Mouse (Mus musculus) adrenal gland, adult (tissue): ENCODE measurements at regions not wholly inside any gene's neighbourhood (a gene's known extent, or its start where the extent isn't known, plus 50 kb on each side); places are given as distances from the start of the nearest gene placed in this dataset.

Experiments
- DNase-seq, 2 experiments: peaks; one replicate each; pipeline ENCODE4 v3.0.0; 2022 to 2023; ENCODE audit warnings: low spot score in 1 of 2; ENCODE audit not compliant: inconsistent age in 2 of 2

DNA sequence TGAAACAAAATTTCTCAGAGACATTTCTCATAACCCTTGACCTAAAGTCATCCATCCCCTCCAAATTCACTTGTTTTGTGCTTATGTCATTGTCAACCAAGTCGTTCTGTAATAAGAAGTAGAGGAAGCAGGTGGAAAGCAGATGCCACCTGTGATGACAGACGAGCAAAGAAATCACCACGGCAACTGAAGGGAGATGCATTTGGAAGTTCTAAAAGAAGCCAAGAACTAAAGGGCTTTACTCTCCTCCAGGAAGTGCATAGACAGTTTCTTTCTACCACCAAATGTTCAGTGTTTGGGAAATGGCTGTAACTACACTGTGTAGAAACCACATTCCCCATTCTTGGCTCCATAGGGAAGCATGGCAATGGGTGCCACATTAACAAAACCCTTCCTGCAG lies 317.4 kb downstream of the Gm10184 start:
- DNase-seq: no peak

DNA sequence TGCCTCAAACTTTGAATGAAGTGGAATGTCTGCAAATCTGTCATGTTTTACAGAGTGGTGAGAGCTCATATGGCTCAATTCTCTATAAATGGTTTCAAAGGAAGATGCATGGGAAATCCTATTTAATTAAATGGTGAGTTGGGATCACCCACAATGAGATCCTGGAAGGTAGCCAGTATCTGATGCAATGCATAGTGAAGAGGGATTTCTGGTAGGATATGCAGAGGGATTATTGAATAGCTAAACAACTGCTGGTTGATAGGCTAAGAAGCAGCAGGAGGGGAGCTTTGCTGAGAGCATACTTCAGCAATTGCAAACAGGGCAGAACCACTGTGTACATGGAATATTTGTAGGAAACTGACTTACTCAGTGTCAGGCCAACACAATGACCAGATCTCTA lies 350.7 kb downstream of the Gm10184 start:
- no peak for DNase-seq

DNA sequence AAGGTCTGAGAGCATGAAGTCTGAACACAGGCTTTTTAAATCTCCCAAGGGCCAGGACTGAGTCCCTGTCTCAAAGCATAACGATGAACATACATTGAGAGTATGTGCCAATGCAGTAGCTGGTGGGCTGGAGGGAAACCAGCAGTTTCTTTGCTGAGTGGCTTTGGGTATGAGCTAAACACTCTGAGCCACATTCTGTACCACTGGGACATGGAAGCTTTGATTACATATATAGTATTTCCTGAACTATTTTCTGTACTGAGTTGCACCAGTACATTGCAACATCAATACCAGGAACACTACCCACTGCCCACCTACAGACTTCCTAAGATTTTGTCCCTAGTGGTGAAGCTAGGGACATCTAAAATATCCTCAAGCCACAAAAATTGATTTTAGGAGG lies 354.3 kb upstream of the Fshr start:
- DNase-seq: no peak

DNA sequence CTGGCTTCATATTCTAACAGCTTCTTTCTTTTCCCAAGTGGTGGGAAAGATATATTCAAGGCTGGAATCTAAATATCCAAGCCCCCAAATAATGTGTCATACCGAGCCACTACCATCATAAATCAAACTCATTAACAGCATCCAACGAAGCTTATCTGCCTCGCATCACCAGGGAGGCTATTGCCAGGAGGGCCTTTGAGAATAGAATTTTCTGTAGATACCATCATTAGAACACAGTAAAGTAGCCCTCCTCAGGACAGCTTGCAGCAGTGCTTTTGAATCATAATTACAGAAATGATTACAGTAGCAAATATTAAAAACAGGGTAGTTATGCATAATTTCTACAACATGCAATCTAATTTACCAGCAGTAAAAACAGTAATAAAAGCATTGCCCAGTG lies 353.1 kb upstream of the Fshr start:
- DNase-seq: no peak

DNA sequence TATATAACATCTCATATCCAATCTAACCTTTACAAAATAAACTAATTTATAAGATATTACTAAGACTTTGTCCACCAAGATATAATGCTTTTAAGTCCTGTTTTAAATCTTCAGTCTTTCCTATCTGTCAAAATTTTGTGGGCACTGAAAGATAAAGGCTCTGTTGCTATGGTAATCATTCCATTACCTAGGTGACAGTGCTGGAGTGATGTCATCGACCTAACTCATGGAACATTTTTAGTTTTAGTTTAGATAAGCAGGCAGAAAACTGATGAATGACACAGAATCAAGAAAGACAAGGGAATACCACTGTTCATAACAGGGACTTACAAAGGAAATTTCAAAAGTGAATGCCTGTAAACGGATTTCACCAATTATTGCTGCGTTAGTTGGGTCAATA lies 350.3 kb upstream of the Fshr start:
- peak in 1 of 2 experiments; percentile 29 for DNase-seq

DNA sequence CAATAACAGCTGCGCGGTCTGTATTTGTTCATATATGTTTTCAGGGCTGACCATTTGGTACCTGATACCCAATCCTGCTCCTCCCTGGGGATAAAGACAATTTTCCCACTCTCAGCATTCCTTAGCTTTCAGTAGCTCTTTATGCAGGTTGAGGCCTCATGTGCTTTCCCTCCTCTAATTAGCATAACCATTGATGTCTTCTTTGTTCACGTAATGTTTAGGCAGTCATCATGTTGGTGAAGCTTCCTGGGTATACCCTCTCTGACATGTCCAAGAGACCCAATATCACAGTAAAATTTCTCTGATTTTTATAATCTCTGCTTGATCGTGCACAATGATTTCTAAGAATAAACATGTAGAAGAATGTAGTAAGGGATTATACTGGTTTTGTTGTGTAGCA lies 321.4 kb upstream of the Fshr start:
- no peak for DNase-seq

DNA sequence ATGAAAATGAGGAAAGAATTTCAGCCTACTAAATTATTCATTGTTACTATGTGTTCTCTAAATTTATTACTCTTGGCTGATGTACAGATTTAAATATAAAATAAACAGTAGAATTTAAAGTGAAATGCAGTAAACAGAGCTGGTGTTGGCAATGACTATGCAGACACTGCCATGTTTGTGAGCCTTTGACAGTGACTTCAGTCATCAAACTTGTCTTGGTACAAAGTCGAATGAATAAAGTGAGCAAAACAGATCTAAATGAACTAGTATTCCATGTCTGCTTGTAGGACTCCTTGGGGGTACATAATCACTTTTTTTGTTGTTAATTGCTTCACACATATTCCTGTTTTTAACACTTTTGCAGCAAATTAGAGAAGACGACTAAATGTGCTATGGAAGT lies 318.9 kb upstream of the Fshr start:
- no peak for DNase-seq

DNA sequence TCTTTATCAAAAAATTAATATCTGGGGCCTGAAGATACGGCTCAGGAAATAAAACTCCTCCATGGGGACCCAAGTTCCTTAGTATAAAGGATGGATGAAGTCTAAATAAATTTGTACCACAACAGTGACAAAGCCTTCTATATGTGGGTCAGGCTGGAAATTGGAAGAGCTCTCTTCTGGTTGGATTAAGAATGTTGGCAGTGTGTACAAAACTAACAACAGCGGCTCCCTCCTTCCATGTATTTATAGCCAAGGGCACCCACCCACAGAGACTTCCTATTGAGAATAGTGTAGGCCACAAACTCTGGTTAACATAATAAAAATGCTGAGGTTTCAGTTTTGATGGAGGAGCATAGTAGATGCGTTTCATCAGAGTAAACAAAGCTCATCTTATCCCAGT lies 304.8 kb upstream of the Fshr start:
- DNase-seq: no peak

DNA sequence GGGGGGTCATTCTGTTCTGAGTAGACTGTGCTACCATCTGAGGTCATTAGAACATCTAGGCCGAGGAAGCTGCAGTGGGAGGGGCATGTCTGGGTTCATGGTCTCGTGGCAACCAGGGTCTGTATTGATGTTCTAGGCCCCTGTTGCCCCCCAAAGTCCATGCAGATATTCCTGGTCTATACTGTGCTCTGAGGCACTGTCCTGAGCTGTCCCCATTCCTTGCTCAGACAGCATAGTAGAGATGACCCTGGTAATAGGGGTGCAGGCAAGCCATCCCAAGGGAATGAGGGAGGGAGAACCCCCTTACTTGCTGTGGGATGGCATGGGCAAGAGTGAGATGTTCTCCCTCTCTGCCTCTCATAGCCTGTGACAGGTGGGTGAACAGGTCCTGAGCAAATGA lies 293.1 kb upstream of the Fshr start:
- no peak for DNase-seq

DNA sequence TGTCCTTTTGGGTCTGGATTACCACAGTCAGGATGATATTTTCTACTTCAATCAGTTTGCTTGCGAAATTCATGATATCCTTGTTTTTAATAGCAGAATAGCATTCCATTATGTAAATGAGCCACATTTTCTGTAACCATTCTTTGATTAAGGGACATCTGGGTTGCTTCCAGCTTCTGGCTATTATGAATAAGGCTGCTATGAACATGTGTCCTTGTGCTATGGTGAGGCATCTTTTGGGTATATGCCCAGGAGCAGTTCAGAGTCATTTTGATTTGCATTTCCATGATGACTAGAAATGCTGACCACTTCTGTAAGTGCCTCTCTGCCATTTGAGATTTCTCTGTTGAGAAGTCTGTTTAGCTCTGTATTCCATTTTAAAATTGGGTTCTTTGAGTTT lies 266.0 kb upstream of the Fshr start:
- peak; percentile 10 to 74 for DNase-seq

DNA sequence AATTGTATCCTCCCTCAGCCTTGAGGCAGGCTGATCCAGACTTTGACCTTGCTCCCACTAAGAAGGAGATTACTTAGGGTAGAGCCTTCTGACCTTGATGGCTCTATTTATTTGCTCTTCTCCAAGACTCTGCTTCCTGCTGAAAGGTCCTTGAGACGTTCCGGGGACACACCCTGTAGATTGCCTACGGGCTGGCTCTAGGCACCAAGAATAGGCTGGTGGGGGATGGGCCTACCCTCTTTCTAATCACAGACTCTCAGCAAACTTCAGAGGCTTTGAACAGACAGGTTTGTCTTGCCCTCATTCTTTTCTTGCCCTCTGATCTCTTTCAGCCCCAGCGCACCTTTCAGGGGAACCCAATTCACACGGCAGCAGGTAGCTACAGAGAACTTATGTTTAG lies 265.4 kb upstream of the Fshr start:
- DNase-seq: no peak

DNA sequence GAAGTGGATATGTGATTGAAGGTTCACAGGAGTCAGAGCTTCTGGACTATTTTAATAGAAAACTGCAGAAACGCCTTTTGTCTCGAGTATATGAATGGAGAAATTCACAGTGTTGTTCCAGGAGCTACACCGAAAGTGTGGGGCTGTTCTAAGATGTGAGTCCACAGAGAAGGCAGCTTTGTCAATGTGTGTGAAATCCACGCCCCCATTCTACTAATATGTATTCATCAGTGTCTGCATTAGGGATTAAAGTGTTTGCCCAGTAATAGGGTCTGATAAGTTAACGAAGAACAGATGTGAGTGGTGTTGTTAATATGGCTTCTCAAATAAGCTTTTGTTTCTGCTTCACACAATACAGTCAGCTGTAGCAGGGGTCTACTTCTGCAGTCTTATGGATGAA lies 260.0 kb upstream of the Fshr start:
- DNase-seq: no peak

DNA sequence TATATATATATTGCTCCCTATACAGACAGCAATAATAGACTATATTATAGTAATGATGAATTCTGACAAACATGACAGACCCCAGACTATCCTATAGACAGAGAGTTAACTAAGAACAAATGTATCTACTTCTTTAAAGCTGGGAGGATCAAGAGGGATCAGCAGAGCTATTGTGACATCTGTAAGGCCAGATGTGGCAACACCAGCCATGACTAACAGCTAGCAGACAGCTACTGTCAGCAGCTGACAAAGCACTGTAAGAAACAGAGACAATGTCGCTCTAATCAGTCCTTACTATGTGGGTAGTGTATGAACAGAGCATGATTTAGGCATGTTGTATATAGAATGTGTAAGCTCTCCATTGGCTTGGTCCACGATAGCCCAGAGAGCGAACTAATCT lies 253.8 kb upstream of the Fshr start:
- peak in 1 of 2 experiments; percentile 60 for DNase-seq

DNA sequence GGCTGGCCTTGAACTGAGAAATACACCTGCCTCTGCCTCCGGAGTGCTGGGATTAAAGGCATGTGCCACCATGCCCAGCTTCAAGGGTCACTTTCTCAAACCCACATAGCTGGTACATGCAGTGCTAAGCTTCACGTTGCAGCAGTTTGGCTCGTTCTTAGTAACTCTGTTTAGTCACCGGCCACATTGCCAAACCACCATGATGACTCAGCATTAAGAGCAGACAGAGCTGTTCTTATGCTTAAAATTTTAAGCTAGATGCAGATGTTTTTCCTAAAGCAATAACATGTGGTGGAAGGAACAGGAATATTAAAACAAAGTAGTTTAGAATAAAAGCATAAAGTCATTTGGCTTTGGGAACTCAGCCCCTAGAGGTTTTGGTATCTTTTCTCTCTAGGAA lies 250.2 kb upstream of the Fshr start:
- peak; percentile 48 to 81 for DNase-seq

DNA sequence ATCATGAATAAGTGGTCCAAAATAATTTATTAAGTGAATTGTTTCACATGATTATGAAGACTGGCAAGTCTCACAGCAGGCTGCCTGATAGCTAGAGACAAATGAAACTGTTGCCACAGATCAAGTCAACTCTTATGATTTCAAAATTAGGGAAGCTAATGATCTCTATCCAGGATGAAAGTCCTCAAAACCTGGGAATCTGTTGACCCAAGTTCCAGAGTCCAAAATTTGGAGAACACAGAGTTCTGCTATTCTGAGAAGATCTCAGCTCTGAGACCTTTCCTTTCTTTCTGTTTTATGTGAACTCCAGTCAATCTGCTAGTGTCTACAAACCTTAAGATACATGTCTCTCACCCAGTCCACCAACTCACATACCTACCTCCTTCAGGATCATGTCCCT lies 248.9 kb upstream of the Fshr start:
- no peak for DNase-seq

DNA sequence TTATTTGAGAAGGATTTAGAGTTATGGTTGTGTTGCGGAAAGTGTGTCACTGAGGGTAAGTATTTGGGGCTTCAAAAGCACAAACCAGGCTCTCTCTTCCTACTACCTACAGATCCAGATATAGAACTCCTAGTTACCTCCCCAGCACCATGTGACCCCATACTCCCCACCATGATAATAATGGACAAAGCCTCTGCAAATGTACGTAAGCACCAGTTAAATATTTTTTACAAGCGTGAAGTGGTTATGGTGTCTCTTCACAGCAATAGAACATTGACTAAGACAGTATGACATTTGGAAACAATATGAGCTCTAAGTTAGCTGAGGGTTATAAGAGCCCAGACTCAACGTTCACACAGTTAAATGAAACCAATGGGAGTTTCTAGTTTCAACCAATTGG lies 233.8 kb upstream of the Fshr start:
- no peak for DNase-seq

DNA sequence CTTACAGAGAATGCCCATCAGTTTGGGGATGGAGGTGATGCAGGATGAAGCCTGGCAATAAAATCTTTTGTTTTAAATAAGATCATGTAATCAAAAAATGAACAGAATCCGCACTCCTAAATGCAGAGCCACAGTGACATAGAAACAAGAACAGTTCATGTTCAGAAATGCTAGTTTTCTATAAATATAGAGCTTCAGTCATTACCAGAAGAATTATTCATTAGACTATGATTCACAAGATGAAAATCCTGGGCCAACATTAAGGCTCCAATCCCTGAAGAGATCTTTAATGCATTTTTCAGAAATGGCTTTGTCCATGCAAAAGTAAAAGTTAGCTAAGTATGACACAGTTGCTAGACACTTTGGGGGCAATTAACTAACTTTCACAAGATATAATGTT lies 209.6 kb upstream of the Fshr start:
- DNase-seq: no peak

DNA sequence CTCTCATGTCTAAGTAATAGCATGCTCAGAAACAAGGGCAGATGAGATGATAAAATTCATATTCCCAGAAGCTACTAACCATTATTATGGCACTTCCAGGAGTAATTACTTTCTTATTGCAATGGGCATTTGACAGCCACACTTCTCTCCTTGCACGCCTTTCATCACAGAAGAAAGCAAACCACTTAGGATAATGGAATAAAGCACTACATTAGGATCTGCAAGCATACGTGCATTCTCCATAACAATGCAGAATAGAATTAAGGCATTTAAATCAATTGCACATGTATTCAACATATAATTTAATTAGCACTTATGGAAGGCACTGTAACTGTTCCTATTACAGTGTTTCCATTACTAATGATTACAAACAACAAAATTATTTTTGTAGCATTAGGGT lies 205.1 kb upstream of the Fshr start:
- DNase-seq: no peak

DNA sequence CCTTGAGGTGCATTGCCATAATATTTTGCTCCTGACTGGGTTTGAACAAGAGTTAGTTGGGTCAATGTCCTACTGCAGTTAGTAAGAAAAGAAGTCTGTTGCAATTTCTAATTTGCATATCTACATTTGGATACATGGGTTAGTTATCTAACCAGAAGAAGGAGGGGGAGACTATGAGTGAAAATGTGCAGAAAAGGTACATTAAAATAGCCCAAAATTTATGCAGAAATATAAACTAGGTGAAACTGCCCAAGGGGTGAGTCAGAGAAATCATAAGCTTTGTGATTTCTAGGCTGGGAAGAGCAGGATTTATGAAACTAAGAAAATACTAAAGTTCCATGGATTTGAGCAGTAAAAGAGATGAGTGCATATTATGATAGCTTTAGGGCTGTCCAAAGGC lies 156.8 kb upstream of the Fshr start:
- DNase-seq: no peak

DNA sequence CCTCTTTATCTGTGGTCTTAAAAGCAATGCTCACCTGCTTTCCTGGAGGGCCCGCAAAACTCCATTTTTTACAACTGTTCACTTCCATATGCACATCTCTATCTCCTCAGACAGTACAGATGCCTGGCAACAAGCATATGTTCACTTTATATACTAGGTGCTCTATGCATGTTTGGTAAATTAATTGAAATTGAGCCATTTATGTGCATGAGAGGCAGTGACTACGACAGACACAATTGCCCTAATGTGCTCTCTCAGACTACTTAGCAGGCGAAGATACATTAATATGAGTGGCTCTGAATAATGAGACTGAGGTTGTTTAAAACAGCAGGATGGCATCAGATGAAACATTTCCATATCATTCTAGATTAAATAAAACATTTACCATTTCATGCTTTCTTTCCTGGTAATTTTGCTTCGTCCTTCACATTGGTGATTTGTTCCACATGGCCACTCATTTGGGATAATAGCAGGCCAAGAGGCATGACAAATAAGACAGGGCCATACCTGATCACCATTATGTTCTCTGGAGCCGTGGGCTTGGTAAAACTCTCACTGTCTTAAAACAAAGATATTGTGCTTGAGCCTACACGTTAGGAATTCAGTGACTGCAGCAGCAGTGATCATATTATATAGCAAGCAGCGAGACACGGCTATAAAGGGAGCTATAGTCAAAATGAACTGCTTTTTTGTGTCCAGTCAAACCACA lies 140.2 kb upstream of the Fshr start:
- no peak for DNase-seq

DNA sequence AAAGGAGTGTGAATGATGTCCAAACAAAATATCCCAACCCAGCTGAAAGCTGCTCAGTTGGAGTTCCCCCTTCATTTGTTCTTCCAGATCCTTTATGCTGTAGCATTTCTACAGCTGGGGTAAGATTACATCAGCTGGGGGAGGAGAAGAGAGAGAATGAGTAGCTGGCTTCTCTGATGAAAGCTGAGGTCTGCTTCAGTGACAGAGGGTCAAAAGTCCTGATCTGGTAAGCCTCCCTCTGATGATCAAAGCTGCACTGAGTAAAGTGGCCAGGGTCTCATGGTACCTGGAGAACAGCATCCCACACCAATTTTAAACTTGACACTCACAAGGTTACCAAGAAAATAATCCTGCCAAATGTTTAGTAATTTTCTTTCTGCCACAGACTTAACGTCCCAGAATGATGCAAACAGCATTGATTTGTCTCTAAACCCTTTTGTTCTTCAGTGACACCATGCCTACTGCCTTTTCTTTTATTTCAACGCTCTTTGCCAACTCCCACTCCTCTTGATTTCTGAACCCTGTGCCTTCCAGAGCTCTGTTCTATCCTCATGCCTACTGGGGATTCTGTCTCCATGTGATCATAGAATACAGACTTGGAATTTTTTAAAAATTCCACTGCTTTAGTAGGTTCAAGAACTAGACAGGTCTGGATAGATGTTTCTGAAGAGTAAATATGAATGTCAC lies 119.3 kb upstream of the Fshr start:
- no peak for DNase-seq

DNA sequence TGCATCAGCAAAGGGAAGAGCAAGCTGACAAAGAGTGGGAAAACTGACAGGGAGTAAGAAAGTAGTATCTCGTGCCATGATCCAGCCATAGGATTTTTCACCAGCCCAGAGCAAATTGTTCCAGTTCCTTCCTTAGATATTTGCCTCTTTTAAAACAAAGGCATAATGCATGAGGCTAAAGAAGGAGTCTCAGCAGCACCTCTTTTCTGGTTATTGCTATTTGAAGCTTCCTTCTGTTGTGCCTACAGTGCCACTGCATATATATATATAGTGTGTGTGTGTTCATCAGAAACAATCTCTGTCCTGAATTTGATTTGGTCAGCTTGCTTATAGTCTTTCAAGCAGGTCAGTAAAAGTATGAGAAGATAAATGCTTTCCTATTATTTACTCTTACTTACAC lies 117.9 kb upstream of the Fshr start:
- no peak for DNase-seq

DNA sequence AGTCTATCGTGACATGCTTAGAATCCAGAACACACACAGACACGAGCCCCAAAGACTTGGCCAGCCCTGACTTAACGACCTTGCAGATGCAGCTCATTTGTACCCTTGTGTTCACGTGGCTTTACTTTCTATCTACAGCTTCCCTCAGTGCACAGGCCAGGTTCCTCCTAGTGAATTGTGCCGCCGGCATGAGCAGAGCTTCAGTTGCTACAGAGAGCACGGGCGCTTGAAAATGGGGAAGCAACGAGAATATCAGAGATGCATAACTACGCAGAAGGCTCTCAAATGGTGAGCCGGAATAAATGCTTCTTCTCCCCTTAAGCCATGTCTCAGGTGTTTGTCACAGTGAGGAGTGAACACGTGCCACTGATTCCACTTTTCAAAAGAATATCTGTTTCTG lies 110.7 kb upstream of the Fshr start:
- no peak for DNase-seq
